Mouse (Mus musculus): ENCODE measurements around the gene Mgll. TPM values are rescaled to one million over a fixed set of nuclear protein-coding genes. Genes with fewer than 3 reads are reported as not detected.
A peak's percentile ranks its signal among the peaks of the same experiment; 100 is the strongest.

Gene Mgll
- polyA plus RNA-seq, 1 experiment from 2014 or later = 82.6 TPM

DNA sequence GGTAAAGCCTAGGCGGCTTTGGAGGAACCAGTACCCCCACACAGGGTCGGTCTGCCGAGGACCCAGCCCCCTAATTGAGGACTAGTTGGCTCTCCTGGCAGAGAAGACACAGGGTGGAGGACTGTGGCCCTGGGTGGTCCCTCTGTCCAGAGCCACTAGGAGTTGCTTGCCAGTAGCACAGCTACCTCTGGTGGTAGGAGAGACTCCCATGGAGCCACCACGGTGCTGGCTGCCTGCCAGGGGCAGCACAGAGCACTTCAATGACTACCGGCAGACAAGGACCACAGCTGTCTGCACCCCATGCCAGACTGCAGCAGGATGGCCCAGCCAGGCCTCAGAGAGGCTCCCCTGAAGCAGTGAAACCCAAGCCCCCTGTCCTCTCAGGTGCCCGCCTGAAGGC lies 102.3 kb downstream of the Mgll start:
- 53% methylated on average over 6 of the region's 6 CpGs for WGBS (ENCODE audit: missing documents)
- Histone ChIP-seq H3K4me3 (ENCODE audit: inconsistent target) (no peak overlapping the region), H3K36me3 (ENCODE audit: inconsistent target) (no peaks in the 10 kb centered on the region), H3K79me2 (ENCODE audit: inconsistent target) (no peaks in the 10 kb centered on the region), H3K27ac (peak overlapping the region; percentile 80)

DNA sequence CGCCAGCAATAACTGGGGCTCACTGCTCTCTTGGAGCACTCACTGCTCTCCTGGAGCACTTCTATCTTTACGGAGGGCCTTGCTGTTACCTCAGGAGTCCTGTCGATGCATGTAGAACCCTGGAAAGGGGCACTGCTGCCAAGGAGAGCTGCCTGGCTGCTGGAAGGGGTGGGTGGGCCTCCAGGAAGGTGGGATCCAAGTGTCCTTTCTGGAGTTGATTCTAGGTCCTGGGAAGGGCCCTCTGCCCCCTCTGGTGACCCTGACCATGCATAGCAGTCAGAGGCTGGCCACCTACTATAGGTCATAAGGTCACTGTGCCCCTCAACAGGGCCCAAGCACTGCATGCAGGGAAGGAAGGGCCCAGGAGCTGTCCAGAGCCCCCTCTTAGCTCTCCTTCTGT lies 102.8 kb downstream of the Mgll start:
- Histone ChIP-seq H3K36me3 (ENCODE audit: inconsistent target) (no peaks in the 10 kb centered on the region), H3K4me3 (ENCODE audit: inconsistent target) (no peak overlapping the region), H3K79me2 (ENCODE audit: inconsistent target) (no peaks in the 10 kb centered on the region), H3K27ac (peak overlapping the region; percentile 80)
- WGBS (ENCODE audit: missing documents) = 75% methylated on average over 3 of the region's 3 CpGs

DNA sequence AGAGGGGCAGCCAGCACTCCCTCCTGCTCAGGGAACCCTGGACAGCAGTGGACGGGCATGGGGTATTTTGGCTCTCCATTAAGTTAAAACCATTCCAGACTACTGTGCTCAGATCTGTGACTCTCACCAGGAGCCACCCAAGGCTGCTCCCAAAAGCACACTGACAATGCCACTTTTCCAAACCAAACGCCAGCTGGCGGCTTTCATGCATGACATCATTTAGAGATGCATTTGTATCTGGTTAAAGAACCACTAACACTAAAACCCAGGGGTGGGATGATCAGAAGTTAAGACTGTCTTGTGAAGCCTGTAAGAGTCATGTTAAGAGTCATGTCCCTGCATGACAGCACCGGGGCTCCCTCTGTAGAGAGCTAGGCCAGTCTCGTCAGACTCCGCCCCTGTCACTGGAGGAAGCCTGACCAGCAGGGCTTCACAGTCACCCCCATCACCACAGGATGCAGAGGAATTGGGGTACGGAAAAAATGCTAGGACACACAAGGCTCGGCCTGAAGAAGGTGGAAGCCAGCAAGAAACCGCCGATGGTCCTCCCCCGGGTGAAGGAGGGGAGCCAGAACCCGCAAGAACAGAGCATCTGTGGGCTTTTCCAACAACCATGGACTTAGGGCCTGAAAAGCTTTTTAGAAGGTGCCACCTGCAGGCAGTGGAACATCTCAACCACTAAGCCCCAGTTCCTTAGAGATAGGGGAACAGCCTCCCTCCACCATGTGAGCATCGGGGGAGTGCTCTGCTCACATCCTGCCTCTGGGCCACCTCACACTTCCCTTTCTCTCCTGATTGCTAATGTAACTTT lies 103.4 kb downstream of the Mgll start:
- peak overlapping the region; percentile 80 for H3K27ac ChIP-seq

DNA sequence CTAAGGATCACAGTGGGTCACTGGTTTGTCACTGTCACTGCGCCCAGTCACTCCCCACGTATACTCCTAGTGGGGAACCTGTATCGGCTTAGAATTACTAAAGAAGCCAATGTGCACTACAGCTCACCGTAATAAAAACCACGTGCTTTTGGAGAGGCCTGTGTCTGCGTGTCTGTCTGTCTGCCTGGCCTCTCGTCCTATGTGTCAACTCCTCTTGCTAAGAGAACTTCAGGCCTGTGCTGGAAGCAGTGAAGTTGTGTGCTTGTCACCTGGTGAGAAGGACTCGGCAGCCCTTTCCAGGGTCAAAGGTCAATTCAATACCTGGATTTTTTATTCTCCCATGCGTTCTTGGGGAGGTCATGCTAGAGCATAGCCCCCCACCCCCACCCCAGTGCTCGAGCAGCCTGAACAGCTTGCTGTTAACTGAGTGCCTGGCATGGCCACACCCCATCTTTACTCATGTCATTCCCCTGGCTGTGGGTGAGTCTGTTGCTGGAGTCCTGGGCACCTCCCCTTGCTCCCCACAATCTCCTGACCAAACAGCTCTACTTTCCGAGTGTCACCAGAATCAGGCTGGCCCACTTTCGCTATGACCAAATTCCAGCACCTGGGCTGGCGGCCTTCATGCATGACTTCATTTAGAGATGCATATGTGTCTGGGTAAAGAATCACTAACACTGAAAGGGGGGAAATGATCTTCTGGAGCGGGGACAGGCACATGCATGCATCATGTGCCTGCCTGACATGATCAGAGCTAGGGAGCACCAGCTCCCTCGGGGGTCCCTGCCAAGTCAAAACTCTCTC lies 104.2 kb downstream of the Mgll start:
- WGBS (ENCODE audit: missing documents) = 59% methylated on average over 15 of the region's 15 CpGs
- Histone ChIP-seq H3K79me2 (ENCODE audit: inconsistent target) (no peaks in the 10 kb centered on the region), H3K4me3 (ENCODE audit: inconsistent target) (no peak overlapping the region), H3K27ac (peak overlapping the region; percentile 80), H3K36me3 (ENCODE audit: inconsistent target) (no peaks in the 10 kb centered on the region)

More for the DNA sequence above, 103.4 kb downstream of the Mgll start:
- no peak overlapping the region for H3K4me3 ChIP-seq (ENCODE audit: inconsistent target)
- no peaks in the 10 kb centered on the region for H3K36me3 ChIP-seq (ENCODE audit: inconsistent target)
- 37% methylated on average over 13 of the region's 13 CpGs for WGBS (ENCODE audit: missing documents)
- no peaks in the 10 kb centered on the region for H3K79me2 ChIP-seq (ENCODE audit: inconsistent target)

DNA sequence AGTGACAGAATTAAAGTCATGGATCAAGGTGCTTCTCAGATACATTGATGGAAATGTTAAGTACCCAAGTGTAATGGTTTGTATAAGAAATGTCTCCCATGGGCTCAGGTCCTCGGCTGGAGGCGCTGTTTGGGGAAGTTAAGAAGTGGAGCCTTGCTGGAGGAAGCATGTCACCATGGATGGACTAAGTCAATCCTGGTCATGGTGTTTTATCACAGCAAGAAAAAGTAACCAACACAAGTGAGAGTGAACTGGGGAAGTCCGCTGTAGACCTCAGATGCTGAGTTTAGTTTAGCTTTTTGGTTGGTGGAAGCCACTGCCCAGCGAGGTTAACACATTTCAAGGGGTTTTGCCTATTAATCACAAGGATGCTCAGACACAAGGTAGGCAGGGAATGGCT lies 105.4 kb downstream of the Mgll start:
- H3K4me3 ChIP-seq (ENCODE audit: inconsistent target) = no peak overlapping the region
- no peaks in the 10 kb centered on the region for H3K36me3 ChIP-seq (ENCODE audit: inconsistent target)
- H3K27ac ChIP-seq = no peak overlapping the region
- 65% methylated on average over 4 of the region's 4 CpGs for WGBS (ENCODE audit: missing documents)
- H3K79me2 ChIP-seq (ENCODE audit: inconsistent target) = no peaks in the 10 kb centered on the region

- H3K36me3 ChIP-seq (ENCODE audit: inconsistent target) = no peaks in the 10 kb centered on the region
- no peaks in the 10 kb centered on the region for H3K79me2 ChIP-seq (ENCODE audit: inconsistent target)
- no peak overlapping the region for H3K27ac ChIP-seq
- no peak overlapping the region for H3K4me3 ChIP-seq (ENCODE audit: inconsistent target)
- 72% methylated on average over 6 of the region's 6 CpGs for WGBS (ENCODE audit: missing documents)
Measured at GRCm38 (mm10) chr6:88830112-88830702, 106.0 kb downstream of the Mgll start.

GRCm38 (mm10) chr6:88831456-88831855 lies 107.2 kb downstream of the Mgll start:
- H3K4me3 ChIP-seq (ENCODE audit: inconsistent target) = no peak overlapping the region
- WGBS (ENCODE audit: missing documents) = 37% methylated on average over 8 of the region's 8 CpGs
- H3K36me3 ChIP-seq (ENCODE audit: inconsistent target) = peaks cover 12% of the 10 kb centered on the region; the same call in 1 of the 2 replicates
- no peaks in the 10 kb centered on the region for H3K79me2 ChIP-seq (ENCODE audit: inconsistent target)
- H3K27ac ChIP-seq = no peak overlapping the region

- H3K79me2 ChIP-seq (ENCODE audit: inconsistent target) = no peaks in the 10 kb centered on the region
- no peak overlapping the region for H3K4me3 ChIP-seq (ENCODE audit: inconsistent target)
- WGBS (ENCODE audit: missing documents) = 81% methylated on average over 5 of the region's 5 CpGs
- H3K27ac ChIP-seq = 0 out of 2 replicates have a peak overlapping the region, but pooled peaks have one; percentile 5
- peaks cover 23% of the 10 kb centered on the region; the same call in 1 of the 2 replicates for H3K36me3 ChIP-seq (ENCODE audit: inconsistent target)
Measured at GRCm38 (mm10) chr6:88832663-88833062, 108.5 kb downstream of the Mgll start.

GRCm38 (mm10) chr6:88833340-88834140 lies 109.3 kb downstream of the Mgll start:
- WGBS (ENCODE audit: missing documents) = 83% methylated on average over 4 of the region's 5 CpGs
- peaks cover 32% of the 10 kb centered on the region; the same call in 1 of the 2 replicates for H3K36me3 ChIP-seq (ENCODE audit: inconsistent target)

GRCm38 (mm10) chr6:88835047-88835446 lies 110.8 kb downstream of the Mgll start:
- no peak overlapping the region for H3K27ac ChIP-seq
- H3K4me3 ChIP-seq (ENCODE audit: inconsistent target) = no peak overlapping the region
- 14% methylated on average over 5 of the region's 5 CpGs for WGBS (ENCODE audit: missing documents)
- peaks cover 5% of the 10 kb centered on the region; the same call in 1 of the 2 replicates for H3K79me2 ChIP-seq (ENCODE audit: inconsistent target)
- H3K36me3 ChIP-seq (ENCODE audit: inconsistent target) = peaks cover 44% of the 10 kb centered on the region; the same call in 1 of the 2 replicates

More at GRCm38 (mm10) chr6:88833340-88834140, 109.3 kb downstream of the Mgll start:
- Histone ChIP-seq H3K79me2 (ENCODE audit: inconsistent target) (no peaks in the 10 kb centered on the region), H3K27ac (no peak overlapping the region), H3K4me3 (ENCODE audit: inconsistent target) (no peak overlapping the region)

DNA sequence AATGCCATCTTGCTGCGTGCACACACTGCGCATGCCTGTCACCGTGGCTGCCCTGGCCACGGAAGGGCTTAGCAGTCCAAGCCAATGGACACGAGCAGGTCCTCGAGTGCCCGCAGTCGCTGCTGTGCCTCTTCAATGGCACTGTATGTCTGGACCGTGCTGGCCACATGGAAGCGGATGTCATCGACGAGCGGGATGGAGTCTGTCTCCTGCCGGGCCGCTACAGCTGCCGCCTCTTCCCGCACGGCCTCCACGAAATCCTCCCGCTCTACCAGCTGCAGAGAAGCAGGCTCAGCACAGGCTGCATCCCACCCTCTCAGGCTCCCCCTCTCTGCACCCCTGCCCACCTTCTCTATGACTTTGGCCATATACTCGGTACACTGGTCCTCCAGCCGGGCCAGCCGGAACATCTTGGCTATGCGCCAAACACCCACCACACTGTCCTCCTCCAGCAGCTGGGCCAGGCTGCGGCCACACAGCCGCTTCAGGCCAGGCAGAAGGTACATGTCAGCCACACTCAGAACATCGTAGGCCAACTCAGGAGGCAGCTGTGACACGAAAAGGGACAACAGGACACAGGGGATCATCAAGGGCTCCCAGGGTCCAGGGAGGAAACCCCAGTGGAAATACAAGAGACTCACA lies 112.1 kb downstream of the Mgll start:
- Histone ChIP-seq H3K36me3 (ENCODE audit: inconsistent target) (peaks cover 44% of the 10 kb centered on the region; the same call in 1 of the 2 replicates), H3K79me2 (ENCODE audit: inconsistent target) (peaks cover 17% of the 10 kb centered on the region; the same call in 1 of the 2 replicates), H3K4me3 (ENCODE audit: inconsistent target) (no peak overlapping the region), H3K27ac (no peak overlapping the region)
- 93% methylated on average over 27 of the region's 28 CpGs for WGBS (ENCODE audit: missing documents)

DNA sequence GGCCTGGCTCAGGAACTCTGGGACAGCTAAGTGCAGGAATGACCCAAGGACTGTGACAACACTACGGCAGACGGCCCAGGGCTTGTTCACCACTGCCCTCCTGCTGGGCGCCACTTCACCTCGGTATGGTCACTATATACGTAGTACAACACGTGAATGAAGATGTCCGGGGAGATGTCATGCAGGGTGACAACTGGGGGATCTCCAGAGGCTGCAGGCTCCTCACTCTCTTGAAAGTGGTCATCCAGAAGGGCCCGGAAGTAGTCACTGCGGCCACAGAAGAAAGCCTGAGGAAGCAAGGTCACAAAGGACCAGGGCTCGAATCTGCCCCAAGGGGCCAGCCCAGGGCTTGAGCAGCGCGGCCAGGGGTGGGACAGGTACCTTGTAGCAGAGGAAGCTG lies 113.8 kb downstream of the Mgll start:
- 94% methylated on average over 12 of the region's 12 CpGs for WGBS (ENCODE audit: missing documents)

DNA sequence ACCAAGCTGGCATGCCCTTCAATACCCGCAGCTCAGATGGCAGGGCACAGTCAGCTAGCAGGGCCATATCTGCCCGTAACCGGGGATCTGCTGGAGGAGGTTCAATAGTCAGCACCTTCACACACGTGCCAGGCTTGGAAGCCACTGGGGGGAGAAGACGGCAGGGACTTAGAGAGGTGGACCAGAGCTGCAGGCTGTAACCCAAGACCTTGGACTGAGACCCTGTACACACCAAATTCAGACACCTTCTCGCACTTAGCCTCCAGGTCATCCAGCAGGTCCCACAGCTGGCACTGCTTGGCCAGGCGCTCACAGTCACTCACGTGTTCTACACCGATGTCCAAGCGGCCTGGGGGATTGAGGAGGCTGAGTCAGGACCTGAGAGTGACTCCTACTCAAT lies 114.4 kb downstream of the Mgll start:
- H3K27ac ChIP-seq = no peak overlapping the region
- H3K79me2 ChIP-seq (ENCODE audit: inconsistent target) = peaks cover 17% of the 10 kb centered on the region; the same call in 1 of the 2 replicates
- WGBS (ENCODE audit: missing documents) = 97% methylated on average over 10 of the region's 10 CpGs
- H3K4me3 ChIP-seq (ENCODE audit: inconsistent target) = no peak overlapping the region
- peaks cover 44% of the 10 kb centered on the region; the same call in 1 of the 2 replicates for H3K36me3 ChIP-seq (ENCODE audit: inconsistent target)

More for the DNA sequence above, 113.8 kb downstream of the Mgll start:
- H3K36me3 ChIP-seq (ENCODE audit: inconsistent target) = peaks cover 44% of the 10 kb centered on the region; the same call in 1 of the 2 replicates
- no peak overlapping the region for H3K4me3 ChIP-seq (ENCODE audit: inconsistent target)
- H3K79me2 ChIP-seq (ENCODE audit: inconsistent target) = peaks cover 17% of the 10 kb centered on the region; the same call in 1 of the 2 replicates
- H3K27ac ChIP-seq = no peak overlapping the region
